Mouse (Mus musculus): ENCODE measurements around the gene Spink4. TPM values are rescaled to one million over a fixed set of nuclear protein-coding genes. Genes with fewer than 3 reads are reported as not detected.

Gene Spink4
- total and polyA plus RNA-seq, 3 experiments = 0.19 to 1.4 TPM; not detected in 1

GRCm38 (mm10) chr4:40963536-40963935 is 43.7 kb downstream of the Spink4 start:
- Histone ChIP-seq H3K9me3 (replicated peaks; ENCODE audit: insufficient read depth, low read length) (no peaks in the 10 kb centered on the region), H3K36me3 (ENCODE audit: control insufficient read depth in 1 of 2, insufficient read depth in 2 of 2, low read length in 2 of 2) (peaks cover 0 to 8% of the 10 kb centered on the region in 2 experiments; a peak in 3 of 4 replicates), H3K27me3 (ENCODE audit: control insufficient read depth in 1 of 2, insufficient read depth in 2 of 2, low read length in 2 of 2) (no peaks in the 10 kb centered on the region), H3K4me3 (ENCODE audit: control insufficient read depth in 1 of 2, insufficient read depth in 1 of 2, low read depth in 2 of 2, low read length in 2 of 2) (no peak overlapping the region), H3K27ac (ENCODE audit: control insufficient read depth, low read depth, low read length) (no peak overlapping the region), H3K9ac (ENCODE audit: control insufficient read depth, low read depth, low read length, poor library complexity, severe bottlenecking) (no peak overlapping the region), H3K79me2 (ENCODE audit: control insufficient read depth, insufficient read depth, low read length, poor library complexity) (no peaks in the 10 kb centered on the region), H3K4me1 (ENCODE audit: control insufficient read depth in 1 of 2, insufficient read depth in 2 of 2, low read length in 2 of 2) (no peaks in the 10 kb centered on the region)
- no peak for DNase-seq (ENCODE audit: low read depth, low spot score)
- TF ChIP-seq POLR2A (IDR thresholded peaks at IDR 0.05; ENCODE audit: control insufficient read depth in 1 of 2, insufficient read depth in 1 of 2, low read depth in 1 of 2, low read length in 2 of 2, poor library complexity in 1 of 2) (no peak), ZMIZ1 (IDR thresholded peaks at IDR 0.05; ENCODE audit: low read depth, low read length) (no peak), KAT2A (conservative IDR thresholded peaks at IDR 0.05; ENCODE audit: low read depth, low read length) (no peak), ETS1 (IDR thresholded peaks at IDR 0.05; ENCODE audit: low read depth, low read length) (no peak), RAD21 (IDR thresholded peaks at IDR 0.05; ENCODE audit: low read depth, low read length) (no peak), RCOR1 (IDR thresholded peaks at IDR 0.05; ENCODE audit: low read depth, low read length) (no peak), CHD1 (IDR thresholded peaks at IDR 0.05; ENCODE audit: low read depth, low read length) (no peak), HCFC1 (IDR thresholded peaks at IDR 0.05; ENCODE audit: low read depth, low read length) (no peak), ZNF384 (IDR thresholded peaks at IDR 0.05; ENCODE audit: low read depth, low read length) (no peak), SIN3A (IDR thresholded peaks at IDR 0.05; ENCODE audit: low read length) (no peak), GABPA (IDR thresholded peaks at IDR 0.05; ENCODE audit: low read depth, low read length) (no peak), E2F4 (IDR thresholded peaks at IDR 0.05; ENCODE audit: borderline replicate concordance, low read depth, low read length) (no peak), JUND (IDR thresholded peaks at IDR 0.05; ENCODE audit: low read depth, low read length) (no peak)

DNA sequence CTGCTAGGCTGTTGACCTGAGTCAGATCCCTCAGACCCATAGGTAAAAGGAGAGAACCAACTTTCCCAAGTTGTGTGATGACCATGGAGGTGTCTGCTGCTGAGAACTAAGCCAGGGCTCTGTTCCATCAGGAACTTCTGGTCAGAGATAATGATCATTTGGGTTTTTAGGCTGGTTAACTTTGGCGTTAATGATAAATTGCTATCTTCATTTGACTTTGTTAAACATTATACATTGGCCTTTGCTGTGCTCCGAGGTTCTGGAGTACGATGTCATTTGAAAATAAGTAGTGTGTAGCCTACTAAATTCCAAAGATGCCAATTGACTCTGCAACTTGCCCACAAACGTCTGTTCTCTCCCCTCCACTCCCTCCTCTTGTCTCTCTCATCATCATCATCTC is 49.3 kb downstream of the Spink4 start:
- Histone ChIP-seq H3K36me3 (ENCODE audit: control insufficient read depth in 1 of 2, insufficient read depth in 2 of 2, low read length in 2 of 2) (peaks cover 9 to 23% of the 10 kb centered on the region in 2 experiments), H3K9ac (ENCODE audit: control insufficient read depth, low read depth, low read length, poor library complexity, severe bottlenecking) (no peak overlapping the region), H3K9me3 (replicated peaks; ENCODE audit: insufficient read depth, low read length) (no peaks in the 10 kb centered on the region), H3K4me1 (ENCODE audit: control insufficient read depth in 1 of 2, insufficient read depth in 2 of 2, low read length in 2 of 2) (peaks cover 0 to 24% of the 10 kb centered on the region in 2 experiments; a peak in 2 of 4 replicates), H3K27ac (ENCODE audit: control insufficient read depth, low read depth, low read length) (no peak overlapping the region), H3K4me3 (ENCODE audit: control insufficient read depth in 1 of 2, insufficient read depth in 1 of 2, low read depth in 2 of 2, low read length in 2 of 2) (no peak overlapping the region), H3K27me3 (ENCODE audit: control insufficient read depth in 1 of 2, insufficient read depth in 2 of 2, low read length in 2 of 2) (no peaks in the 10 kb centered on the region), H3K79me2 (ENCODE audit: control insufficient read depth, insufficient read depth, low read length, poor library complexity) (peaks cover 34% of the 10 kb centered on the region)
- no peak for DNase-seq (ENCODE audit: low read depth, low spot score)
- TF ChIP-seq CHD2 (IDR thresholded peaks at IDR 0.05; ENCODE audit: low read length) (no peak), ELF1 (IDR thresholded peaks at IDR 0.05; ENCODE audit: low read depth, low read length) (no peak), SMC3 (IDR thresholded peaks at IDR 0.05; ENCODE audit: low read depth, low read length) (no peak), RAD21 (IDR thresholded peaks at IDR 0.05; ENCODE audit: low read depth, low read length) (no peak), TAL1 (IDR thresholded peaks at IDR 0.05; ENCODE audit: low read length) (no peak), HCFC1 (IDR thresholded peaks at IDR 0.05; ENCODE audit: low read depth, low read length) (no peak), NRF1 (IDR thresholded peaks at IDR 0.05; ENCODE audit: insufficient read depth, low read depth, low read length, poor library complexity, severe bottlenecking) (no peak), GABPA (IDR thresholded peaks at IDR 0.05; ENCODE audit: low read depth, low read length) (no peak), ETS1 (IDR thresholded peaks at IDR 0.05; ENCODE audit: low read depth, low read length) (no peak), BHLHE40 (IDR thresholded peaks at IDR 0.05; ENCODE audit: borderline replicate concordance, low read depth, low read length) (no peak), GATA1 (IDR thresholded peaks at IDR 0.05; ENCODE audit: low read depth, low read length) (no peak)
